Mouse (Mus musculus): ENCODE data around the gene Gm44973.
"Not testable (repeated sequence)": the region's sequence is repeated elsewhere in the genome, so short reads cannot be mapped to it uniquely, and the experiment has no call there.

Gene Gm44973

GRCm38 (mm10) chr7:5052931-5053343, 37.6 kb downstream of the Gm44973 start:
- peak; percentile 35 for DNase-seq

GRCm38 (mm10) chr7:5053456-5054179, 38.3 kb downstream of the Gm44973 start:
- peak; percentile 38 for DNase-seq

- DNase-seq = peak; percentile 70
Observed at GRCm38 (mm10) chr7:5056651-5057263, 41.5 kb downstream of the Gm44973 start.

GRCm38 (mm10) chr7:5057381-5057780, 42.1 kb downstream of the Gm44973 start:
- DNase-seq = no peak

- DNase-seq = peak; percentile 31
Observed at GRCm38 (mm10) chr7:5057804-5058203, 42.5 kb downstream of the Gm44973 start.

GRCm38 (mm10) chr7:5058631-5059030, 43.3 kb downstream of the Gm44973 start:
- no peak for DNase-seq

GRCm38 (mm10) chr7:5059421-5059820, 44.1 kb downstream of the Gm44973 start:
- DNase-seq = no peak

- peak; percentile 77 for DNase-seq
Observed at GRCm38 (mm10) chr7:5060239-5060731, 45.0 kb downstream of the Gm44973 start.

GRCm38 (mm10) chr7:5060944-5061773, 45.9 kb downstream of the Gm44973 start:
- peak; percentile 100 for DNase-seq

- peak; percentile 97 for DNase-seq
Observed at GRCm38 (mm10) chr7:5061774-5062359, 46.6 kb downstream of the Gm44973 start, which contains the start of gene U2af2. Gene U2af2 (plus strand): TSS chr7:5062143.

- DNase-seq = peak; percentile 72
Observed at GRCm38 (mm10) chr7:5062360-5063001, 47.2 kb downstream of the Gm44973 start.

GRCm38 (mm10) chr7:5064886-5065285, 49.6 kb downstream of the Gm44973 start:
- no peak for DNase-seq

GRCm38 (mm10) chr7:5073586-5073985, 58.3 kb downstream of the Gm44973 start:
- no peak for DNase-seq

GRCm38 (mm10) chr7:5074984-5075383, 59.7 kb downstream of the Gm44973 start:
- DNase-seq = no peak

GRCm38 (mm10) chr7:5076931-5077330, 61.6 kb downstream of the Gm44973 start:
- no peak for DNase-seq

GRCm38 (mm10) chr7:5079365-5080009, 64.2 kb downstream of the Gm44973 start:
- not testable (repeated sequence) for DNase-seq

- peak; percentile 97 for DNase-seq
Observed at GRCm38 (mm10) chr7:5080010-5080751, 64.9 kb downstream of the Gm44973 start, which contains the start of gene Epn1. Gene Epn1 (plus strand): TSS chr7:5080235.

GRCm38 (mm10) chr7:5080815-5081214, 65.5 kb downstream of the Gm44973 start:
- DNase-seq = no peak

- DNase-seq = no peak
Observed at GRCm38 (mm10) chr7:5081241-5081640, 65.9 kb downstream of the Gm44973 start.

GRCm38 (mm10) chr7:5081939-5082338, 66.6 kb downstream of the Gm44973 start:
- no peak for DNase-seq
